Mouse (Mus musculus) hindbrain, embryonic 13.5 days (tissue): ENCODE data around the gene Uqcrc1. TPM values are rescaled to one million over a fixed set of nuclear protein-coding genes. Genes with fewer than 3 reads are reported as not detected.

Experiments
- ATAC-seq: fragments of 200-750 bp; cut with Nextera tagmentation; 2 replicates; pipeline ENCODE4 v1.8.0; 2017; ENCODE audit warnings: moderate TSS enrichment; ENCODE audit not compliant: low FRiP score
- H3K27ac ChIP-seq: fragments of 300-500 bp; sonication (generic); 2 replicates; pipeline ENCODE4 v1.5.1; 2015; ENCODE audit warnings: inconsistent platforms, mild to moderate bottlenecking, moderate library complexity
- H3K27me3 ChIP-seq: fragments of 300-500 bp; sonication (generic); 2 replicates; pipeline ENCODE4 v1.6.1; 2015; ENCODE audit warnings: mild to moderate bottlenecking, inconsistent platforms
- H3K36me3 ChIP-seq: fragments of 300-500 bp; sonication (generic); 2 replicates; pipeline ENCODE4 v1.6.1; 2015; ENCODE audit warnings: mild to moderate bottlenecking, inconsistent platforms
- H3K4me1 ChIP-seq: fragments of 300-500 bp; sonication (generic); replicated peaks from 2 replicates; pipeline ENCODE4 v1.6.1; 2015; ENCODE audit warnings: inconsistent platforms
- H3K4me2 ChIP-seq: fragments of 300-500 bp; sonication (generic); 2 replicates; pipeline ENCODE4 v1.6.1; 2015; ENCODE audit warnings: inconsistent platforms, mild to moderate bottlenecking, moderate library complexity
- H3K4me3 ChIP-seq: fragments of 300-500 bp; sonication (generic); 2 replicates; pipeline ENCODE4 v1.5.1; 2015; ENCODE audit warnings: mild to moderate bottlenecking, inconsistent platforms
- H3K9ac ChIP-seq: fragments of 300-500 bp; sonication (generic); 2 replicates; pipeline ENCODE4 v1.6.1; 2015; ENCODE audit warnings: mild to moderate bottlenecking, inconsistent platforms
- H3K9me3 ChIP-seq: fragments of 300-500 bp; sonication (generic); 2 replicates; pipeline ENCODE4 v1.6.1; 2016; ENCODE audit warnings: inconsistent platforms
- WGBS: fragments of 180-500 bp; shearing (Covaris S2); methylation state at CpG from one replicate; pipeline ENCODE4 v1.1.7; 2015; 5-methylcytosine and 5-hydroxymethylcytosine counted together
- polyA plus RNA-seq: library from polyadenylated mRNA; unstranded; fragments of >200 nt; fragmentation: Nextera tagmentation; extraction: Ambion mirVana; gene quantifications from 2 replicates; pipeline ENCODE4 v1.2.1, GENCODE M21; 2015

Gene Uqcrc1
- polyA plus RNA-seq, 1 experiment from 2014 or later, result 399 TPM

GRCm38 (mm10) chr9:108949967-108950728, 13.7 kb downstream of the Uqcrc1 start:
- Histone ChIP-seq H3K9ac (no peak overlapping the region), H3K9me3 (no peaks in the 10 kb centered on the region), H3K27ac (no peak overlapping the region), H3K4me1 (0 out of 2 replicates have a peak, but pooled peaks cover 3% of the 10 kb centered on the region), H3K36me3 (peaks cover 64% of the 10 kb centered on the region), H3K4me3 (no peak overlapping the region), H3K27me3 (peaks cover 30% of the 10 kb centered on the region), H3K4me2 (no peak overlapping the region)
- 88% methylated on average over 9 of the region's 9 CpGs for WGBS
- no peak for ATAC-seq

GRCm38 (mm10) chr9:108953081-108953636, 16.7 kb downstream of the Uqcrc1 start, which contains the start of gene Col7a1:
TSS of gene Col7a1 (plus strand) at chr9:108953586.
- Histone ChIP-seq H3K36me3 (peaks cover 34% of the 10 kb centered on the region), H3K9ac (no peak within 1 kb of the TSS), H3K27ac (no peak within 1 kb of the TSS), H3K27me3 (peaks cover 30% of the 10 kb centered on the region), H3K9me3 (no peaks in the 10 kb centered on the region), H3K4me3 (no peak within 1 kb of the TSS), H3K4me1 (0 out of 2 replicates have a peak, but pooled peaks cover 3% of the 10 kb centered on the region), H3K4me2 (no peak within 1 kb of the TSS)
- ATAC-seq, result no peak; the same call in 1 of the 2 replicates
- 13% methylated on average over 15 of the region's 15 CpGs for WGBS

- Histone ChIP-seq H3K4me2 (no peak overlapping the region), H3K36me3 (peaks cover 13% of the 10 kb centered on the region), H3K9me3 (no peaks in the 10 kb centered on the region), H3K9ac (no peak overlapping the region), H3K4me1 (0 out of 2 replicates have a peak, but pooled peaks cover 3% of the 10 kb centered on the region), H3K27ac (no peak overlapping the region), H3K27me3 (peaks cover 30% of the 10 kb centered on the region), H3K4me3 (no peak overlapping the region)
- ATAC-seq, result no peak
- WGBS, result 91% methylated on average over 11 of the region's 11 CpGs
These were observed 18.8 kb downstream of the Uqcrc1 start for GRCm38 (mm10) chr9:108955241-108955640.

- Histone ChIP-seq H3K4me2 (no peak overlapping the region), H3K4me3 (no peak overlapping the region), H3K27ac (no peak overlapping the region), H3K4me1 (0 out of 2 replicates have a peak, but pooled peaks cover 3% of the 10 kb centered on the region), H3K9ac (no peak overlapping the region), H3K27me3 (peaks cover 30% of the 10 kb centered on the region), H3K9me3 (no peaks in the 10 kb centered on the region), H3K36me3 (peaks cover 7% of the 10 kb centered on the region)
- WGBS, result 91% methylated on average over 11 of the region's 11 CpGs
- ATAC-seq, result no peak
These were observed 19.4 kb downstream of the Uqcrc1 start for GRCm38 (mm10) chr9:108955846-108956245.

GRCm38 (mm10) chr9:108963577-108963976, 27.1 kb downstream of the Uqcrc1 start:
- Histone ChIP-seq H3K36me3 (no peaks in the 10 kb centered on the region), H3K27ac (no peak overlapping the region), H3K4me2 (no peak overlapping the region), H3K4me1 (no peaks in the 10 kb centered on the region), H3K9ac (no peak overlapping the region), H3K9me3 (no peaks in the 10 kb centered on the region), H3K4me3 (no peak overlapping the region), H3K27me3 (no peaks in the 10 kb centered on the region)
- 76% methylated on average over 3 of the region's 3 CpGs for WGBS
- ATAC-seq, result no peak

GRCm38 (mm10) chr9:108964338-108964737, 27.9 kb downstream of the Uqcrc1 start:
- H3K9ac ChIP-seq, result no peak overlapping the region
- H3K36me3 ChIP-seq, result no peaks in the 10 kb centered on the region
- WGBS, result 83% methylated on average over 6 of the region's 6 CpGs
- no peaks in the 10 kb centered on the region for H3K4me1 ChIP-seq
- ATAC-seq, result no peak
- no peak overlapping the region for H3K4me2 ChIP-seq
- H3K27me3 ChIP-seq, result no peaks in the 10 kb centered on the region
- H3K27ac ChIP-seq, result no peak overlapping the region
- H3K4me3 ChIP-seq, result no peak overlapping the region
- H3K9me3 ChIP-seq, result no peaks in the 10 kb centered on the region

- no peak for ATAC-seq
- 90% methylated on average over 8 of the region's 8 CpGs for WGBS
- Histone ChIP-seq H3K27me3 (no peaks in the 10 kb centered on the region), H3K9me3 (no peaks in the 10 kb centered on the region), H3K4me3 (no peak overlapping the region), H3K4me2 (no peak overlapping the region), H3K4me1 (no peaks in the 10 kb centered on the region), H3K27ac (no peak overlapping the region), H3K9ac (no peak overlapping the region), H3K36me3 (no peaks in the 10 kb centered on the region)
These were observed 34.2 kb downstream of the Uqcrc1 start for GRCm38 (mm10) chr9:108970623-108971022.

GRCm38 (mm10) chr9:108976483-108976882, 40.0 kb downstream of the Uqcrc1 start:
- no peak for ATAC-seq
- no peaks in the 10 kb centered on the region for H3K36me3 ChIP-seq
- no peak overlapping the region for H3K27ac ChIP-seq
- H3K4me2 ChIP-seq, result no peak overlapping the region
- no peaks in the 10 kb centered on the region for H3K27me3 ChIP-seq
- 84% methylated on average over 9 of the region's 9 CpGs for WGBS
- no peak overlapping the region for H3K4me3 ChIP-seq
- no peaks in the 10 kb centered on the region for H3K9me3 ChIP-seq
- no peaks in the 10 kb centered on the region for H3K4me1 ChIP-seq
- H3K9ac ChIP-seq, result no peak overlapping the region

GRCm38 (mm10) chr9:108977966-108978365, 41.5 kb downstream of the Uqcrc1 start:
- Histone ChIP-seq H3K27me3 (no peaks in the 10 kb centered on the region), H3K4me1 (no peaks in the 10 kb centered on the region), H3K9ac (no peak overlapping the region), H3K4me2 (no peak overlapping the region), H3K4me3 (no peak overlapping the region), H3K36me3 (no peaks in the 10 kb centered on the region), H3K27ac (no peak overlapping the region), H3K9me3 (no peaks in the 10 kb centered on the region)
- WGBS, result 85% methylated on average over 7 of the region's 7 CpGs
- no peak for ATAC-seq

GRCm38 (mm10) chr9:108982498-108982897, 46.1 kb downstream of the Uqcrc1 start:
- no peak overlapping the region for H3K4me2 ChIP-seq
- no peaks in the 10 kb centered on the region for H3K27me3 ChIP-seq
- WGBS, result 84% methylated on average over 8 of the region's 8 CpGs
- no peak overlapping the region for H3K4me3 ChIP-seq
- H3K36me3 ChIP-seq, result no peaks in the 10 kb centered on the region
- no peaks in the 10 kb centered on the region for H3K9me3 ChIP-seq
- no peak for ATAC-seq
- H3K9ac ChIP-seq, result no peak overlapping the region
- H3K4me1 ChIP-seq, result no peaks in the 10 kb centered on the region
- no peak overlapping the region for H3K27ac ChIP-seq

GRCm38 (mm10) chr9:108983209-108983608, 46.8 kb downstream of the Uqcrc1 start:
- Histone ChIP-seq H3K27ac (no peak overlapping the region), H3K9me3 (no peaks in the 10 kb centered on the region), H3K4me3 (no peak overlapping the region), H3K9ac (no peak overlapping the region), H3K4me1 (no peaks in the 10 kb centered on the region; the same call in 1 of the 2 replicates), H3K36me3 (no peaks in the 10 kb centered on the region), H3K27me3 (no peaks in the 10 kb centered on the region), H3K4me2 (no peak overlapping the region)
- ATAC-seq, result no peak
- 86% methylated on average over 9 of the region's 9 CpGs for WGBS

GRCm38 (mm10) chr9:108985710-108986109, 49.3 kb downstream of the Uqcrc1 start, which contains the start of gene Ucn2:
TSS of gene Ucn2 (plus strand) at chr9:108986010.
- Histone ChIP-seq H3K4me3 (no peak within 1 kb of the TSS), H3K36me3 (no peaks in the 10 kb centered on the region), H3K9ac (no peak within 1 kb of the TSS), H3K9me3 (no peaks in the 10 kb centered on the region), H3K4me2 (no peak within 1 kb of the TSS), H3K27me3 (no peaks in the 10 kb centered on the region), H3K27ac (no peak within 1 kb of the TSS), H3K4me1 (peaks cover under 1% of the 10 kb centered on the region; the same call in 1 of the 2 replicates)
- 78% methylated on average over 4 of the region's 4 CpGs for WGBS
- no peak for ATAC-seq
